Mouse (Mus musculus) thymus, adult 2 months (tissue): Measurements from ENCODE around the gene Pla2g12b.

Source experiments
- CTCF ChIP-seq: fragments of 200-500 bp; IDR thresholded peaks from 2 replicates; pipeline ENCODE4 v1.5.1; 2012; ENCODE audit warnings: mild to moderate bottlenecking, control low read depth, low read length, moderate library complexity, borderline replicate concordance; ENCODE audit not compliant: control insufficient read depth, poor library complexity, insufficient read depth; ENCODE audit errors: extremely low read depth
- POLR2A ChIP-seq: fragments of 200-500 bp; IDR thresholded peaks from 2 replicates; pipeline ENCODE4 v1.6.1; 2012; ENCODE audit warnings: mild to moderate bottlenecking, low read length, control low read depth, moderate library complexity; ENCODE audit not compliant: control insufficient read depth, poor library complexity, insufficient read depth; ENCODE audit errors: extremely low read depth

DNA sequence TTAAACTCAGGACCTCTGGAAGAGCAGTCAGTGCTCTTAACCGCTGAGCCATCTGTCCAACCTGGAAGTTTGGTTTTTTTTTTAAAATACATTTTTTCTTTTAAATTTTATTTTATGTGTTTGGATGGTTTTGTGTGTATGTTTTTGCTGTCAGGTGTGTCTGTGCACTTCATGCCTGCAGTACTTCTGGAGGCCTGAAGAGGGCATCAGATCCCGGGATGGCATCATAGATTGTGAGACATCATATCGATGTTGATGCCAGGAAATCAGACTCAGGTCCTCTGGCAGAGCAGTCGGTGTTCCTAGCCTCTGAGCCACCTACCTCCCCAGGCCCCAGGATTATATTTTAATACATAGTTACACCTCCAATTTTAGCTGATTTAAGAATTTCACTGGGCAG lies 10.3 kb downstream of the Pla2g12b start:
- TF ChIP-seq POLR2A (no peak), CTCF (no peak)
